Mouse (Mus musculus) neural tube, embryonic 11.5 days (tissue): ENCODE data around the gene Hspa1b. TPM values are rescaled to one million over a fixed set of nuclear protein-coding genes. Genes with fewer than 3 reads are reported as not detected.

Experiments
- ATAC-seq: fragments of 200-750 bp; cut with Nextera tagmentation; 2 replicates; pipeline ENCODE4 v1.8.0; 2017; ENCODE audit warnings: moderate number of reproducible peaks, mild to moderate bottlenecking, moderate TSS enrichment, moderate library complexity; ENCODE audit not compliant: insufficient read depth, low FRiP score, low TSS enrichment
- DNase-seq: peaks from one replicate; pipeline ENCODE4 v3.0.0-alpha.2; 2015; ENCODE audit warnings: low spot score
- H3K27ac ChIP-seq: fragments of 300-500 bp; sonication (generic); 2 replicates; pipeline ENCODE4 v1.5.1; 2014; ENCODE audit warnings: low read depth, mild to moderate bottlenecking, low read length
- H3K27me3 ChIP-seq: fragments of 300-500 bp; sonication (generic); 2 replicates; pipeline ENCODE4 v1.6.1; 2014; ENCODE audit warnings: mild to moderate bottlenecking, low read length, mixed read lengths; ENCODE audit not compliant: control insufficient read depth, insufficient read depth
- H3K36me3 ChIP-seq: fragments of 300-500 bp; sonication (generic); 2 replicates; pipeline ENCODE4 v1.6.1; 2014; ENCODE audit warnings: mild to moderate bottlenecking, low read length, moderate library complexity, mixed read lengths; ENCODE audit not compliant: control insufficient read depth, insufficient read depth
- H3K4me1 ChIP-seq: fragments of 300-500 bp; sonication (generic); 2 replicates; pipeline ENCODE4 v1.6.1; 2014; ENCODE audit warnings: low read length, mixed read lengths; ENCODE audit not compliant: control insufficient read depth, insufficient read depth
- H3K4me2 ChIP-seq: fragments of 300-500 bp; sonication (generic); 2 replicates; pipeline ENCODE4 v1.6.1; 2014; ENCODE audit warnings: low read depth, mild to moderate bottlenecking, moderate library complexity
- H3K4me3 ChIP-seq: fragments of 300-500 bp; sonication (generic); 2 replicates; pipeline ENCODE4 v1.5.1; 2014; ENCODE audit warnings: low read depth, low read length
- H3K9ac ChIP-seq: fragments of 300-500 bp; sonication (generic); 2 replicates; pipeline ENCODE4 v1.6.1; 2014; ENCODE audit warnings: mild to moderate bottlenecking, low read length
- H3K9me3 ChIP-seq: fragments of 300-500 bp; sonication (generic); 2 replicates; pipeline ENCODE4 v1.6.1; 2016; ENCODE audit warnings: low read length; ENCODE audit not compliant: control insufficient read depth
- WGBS: fragments of 180-500 bp; shearing (Covaris S2); extraction: QIAGEN DNeasy Blood & Tissue Kit; methylation state at CpG from one replicate; pipeline ENCODE4 v1.1.7; 2014; 5-methylcytosine and 5-hydroxymethylcytosine counted together
- polyA plus RNA-seq: library from polyadenylated mRNA; unstranded; fragments of >200 nt; fragmentation: Nextera tagmentation; extraction: Ambion mirVana; gene quantifications from 2 replicates; pipeline ENCODE4 v1.2.1, GENCODE M21; 2014

Gene Hspa1b
- polyA plus RNA-seq, 1 experiment from 2014 or later, result 0.13 TPM

- 84% methylated on average over 5 of the region's 5 CpGs for WGBS
- no peak for ATAC-seq
- no peak overlapping the region for H3K4me2 ChIP-seq
- no peak overlapping the region for H3K9ac ChIP-seq
- H3K4me1 ChIP-seq, result no peaks in the 10 kb centered on the region
- H3K36me3 ChIP-seq, result peaks cover 17% of the 10 kb centered on the region
- no peaks in the 10 kb centered on the region for H3K9me3 ChIP-seq
- no peak for DNase-seq
- H3K27ac ChIP-seq, result no peak overlapping the region
- H3K4me3 ChIP-seq, result no peak overlapping the region
- no peaks in the 10 kb centered on the region for H3K27me3 ChIP-seq
Observed at GRCm38 (mm10) chr17:34916316-34916715, 42.7 kb downstream of the Hspa1b start.

- no peak overlapping the region for H3K4me3 ChIP-seq
- no peak for ATAC-seq
Observed at GRCm38 (mm10) chr17:34915410-34915831, 43.6 kb downstream of the Hspa1b start.

GRCm38 (mm10) chr17:34913930-34914665 lies 44.9 kb downstream of the Hspa1b start, which contains the start of gene Slc44a4:
TSS of gene Slc44a4 (plus strand) at chr17:34914466.
- no peaks in the 10 kb centered on the region for H3K9me3 ChIP-seq
- peak within 1 kb of the TSS; percentile 6; the same call in 1 of the 2 replicates for H3K9ac ChIP-seq
- peaks cover 32% of the 10 kb centered on the region for H3K36me3 ChIP-seq
- H3K4me2 ChIP-seq, result no peak within 1 kb of the TSS
- H3K4me3 ChIP-seq, result no peak within 1 kb of the TSS
- ATAC-seq, result no peak
- H3K4me1 ChIP-seq, result no peaks in the 10 kb centered on the region
- 34% methylated on average over 18 of the region's 18 CpGs for WGBS
- H3K27ac ChIP-seq, result no peak within 1 kb of the TSS
- no peaks in the 10 kb centered on the region for H3K27me3 ChIP-seq
- no peak for DNase-seq

More at GRCm38 (mm10) chr17:34915410-34915831, 43.6 kb downstream of the Hspa1b start:
- Histone ChIP-seq H3K4me2 (no peak overlapping the region), H3K9me3 (no peaks in the 10 kb centered on the region), H3K27ac (no peak overlapping the region), H3K4me1 (no peaks in the 10 kb centered on the region), H3K36me3 (peaks cover 25% of the 10 kb centered on the region), H3K27me3 (no peaks in the 10 kb centered on the region), H3K9ac (no peak overlapping the region; the same call in 1 of the 2 replicates)
- no peak for DNase-seq
- WGBS, result 19% methylated on average over 11 of the region's 11 CpGs

GRCm38 (mm10) chr17:34911945-34912351 lies 47.1 kb downstream of the Hspa1b start:
- peak; percentile 76 for DNase-seq
- no peaks in the 10 kb centered on the region for H3K4me1 ChIP-seq
- H3K36me3 ChIP-seq, result peaks cover 49% of the 10 kb centered on the region
- no peak overlapping the region for H3K4me3 ChIP-seq
- H3K27me3 ChIP-seq, result no peaks in the 10 kb centered on the region
- WGBS, result 50% methylated on average over 5 of the region's 5 CpGs
- H3K9ac ChIP-seq, result no peak overlapping the region
- H3K9me3 ChIP-seq, result no peaks in the 10 kb centered on the region
- no peak overlapping the region for H3K4me2 ChIP-seq
- no peak overlapping the region for H3K27ac ChIP-seq
- peak; percentile 39; the same call in 1 of the 2 replicates for ATAC-seq

- Histone ChIP-seq H3K4me2 (no peak overlapping the region), H3K4me3 (no peak overlapping the region), H3K9me3 (no peaks in the 10 kb centered on the region), H3K27me3 (no peaks in the 10 kb centered on the region), H3K4me1 (no peaks in the 10 kb centered on the region), H3K36me3 (peaks cover 57% of the 10 kb centered on the region), H3K9ac (no peak overlapping the region), H3K27ac (no peak overlapping the region)
- DNase-seq, result no peak
- WGBS, result 93% methylated on average over 10 of the region's 10 CpGs
- ATAC-seq, result no peak
Observed at GRCm38 (mm10) chr17:34910982-34911381, 48.1 kb downstream of the Hspa1b start.

Other genes starting within 250 kb of the Hspa1b start
- gene C4b, start 215.4 kb downstream of the Hspa1b start, polyA plus RNA-seq, result not detected in 2 replicates
- gene Cyp21a1, start 154.7 kb downstream of the Hspa1b start, polyA plus RNA-seq, result not detected in 2 replicates
- 20.3 and 24.7 TPM in 2 replicates for gene Stk19, start 122.3 kb downstream of the Hspa1b start, polyA plus RNA-seq
- 69.4 and 71.0 TPM in 2 replicates for gene Dxo, start 122.2 kb downstream of the Hspa1b start, polyA plus RNA-seq
- 45.0 and 55.7 TPM in 2 replicates for gene Skiv2l, start 109.0 kb downstream of the Hspa1b start, polyA plus RNA-seq
- 125 and 132 TPM in 2 replicates for gene Nelfe, start 108.8 kb downstream of the Hspa1b start, polyA plus RNA-seq
- gene Cfb, start 96.7 kb downstream of the Hspa1b start, polyA plus RNA-seq, result 2.6 and 2.9 TPM in 2 replicates
- gene Zbtb12, start 79.8 kb downstream of the Hspa1b start, polyA plus RNA-seq, result 1.7 and 2.1 TPM in 2 replicates
- not detected in 2 replicates for gene Gm20547, start 77.2 kb downstream of the Hspa1b start, polyA plus RNA-seq
- gene C2, start 61.0 kb downstream of the Hspa1b start, polyA plus RNA-seq, result 0.57 and 0.86 TPM in 2 replicates
- 62.7 and 70.3 TPM in 2 replicates for gene Ehmt2, start 60.8 kb downstream of the Hspa1b start, polyA plus RNA-seq
- gene Slc44a4, start 44.8 kb downstream of the Hspa1b start, polyA plus RNA-seq, result not detected in 2 replicates
- 16.4 and 16.8 TPM in 2 replicates for gene Neu1, start 28.0 kb downstream of the Hspa1b start, polyA plus RNA-seq
- not detected in 2 replicates for gene Gm20481, start 10.7 kb upstream of the Hspa1b start, polyA plus RNA-seq
- 1.1 and 1.9 TPM in 2 replicates for gene Hspa1a, start 12.9 kb upstream of the Hspa1b start, polyA plus RNA-seq
- 1.8 and 2.0 TPM in 2 replicates for gene Hspa1l, start 13.5 kb upstream of the Hspa1b start, polyA plus RNA-seq
- gene Lsm2, start 22.6 kb upstream of the Hspa1b start, polyA plus RNA-seq, result 209 and 211 TPM in 2 replicates
- gene Vars, start 41.7 kb upstream of the Hspa1b start, polyA plus RNA-seq, result 109 and 114 TPM in 2 replicates
- 0.08 TPM in 1 of 2 replicates, not detected in the other for gene Vwa7, start 57.3 kb upstream of the Hspa1b start, polyA plus RNA-seq
- gene Sapcd1, start 68.8 kb upstream of the Hspa1b start, polyA plus RNA-seq, result 3.9 and 5.2 TPM in 2 replicates
- 4.1 and 6.2 TPM in 2 replicates for gene Msh5, start 87.5 kb upstream of the Hspa1b start, polyA plus RNA-seq
- 82.8 and 89.7 TPM in 2 replicates for gene Clic1, start 90.7 kb upstream of the Hspa1b start, polyA plus RNA-seq
- 638 and 659 TPM in 2 replicates for gene Ddah2, start 99.8 kb upstream of the Hspa1b start, polyA plus RNA-seq
- 0.43 TPM in 1 of 2 replicates, not detected in the other for gene Ly6g6c, start 106.2 kb upstream of the Hspa1b start, polyA plus RNA-seq
- gene Mpig6b, start 106.9 kb upstream of the Hspa1b start, polyA plus RNA-seq, result 1.5 and 2.0 TPM in 2 replicates
- gene Ly6g6e, start 117.7 kb upstream of the Hspa1b start, polyA plus RNA-seq, result 0.39 and 0.46 TPM in 2 replicates
- 1.0 and 3.2 TPM in 2 replicates for gene Ly6g6d, start 118.8 kb upstream of the Hspa1b start, polyA plus RNA-seq
- gene Ly6g6f, start 126.4 kb upstream of the Hspa1b start, polyA plus RNA-seq, result 1.3 and 1.4 TPM in 2 replicates
- gene Abhd16a, start 130.0 kb upstream of the Hspa1b start, polyA plus RNA-seq, result 50.5 and 59.9 TPM in 2 replicates
- not detected in 2 replicates for gene Ly6g5c, start 149.0 kb upstream of the Hspa1b start, polyA plus RNA-seq
- gene Ly6g5b, start 156.2 kb upstream of the Hspa1b start, polyA plus RNA-seq, result 0.45 and 0.78 TPM in 2 replicates
- gene Gpank1, start 162.2 kb upstream of the Hspa1b start, polyA plus RNA-seq, result 26.1 and 28.9 TPM in 2 replicates
- gene Csnk2b, start 162.8 kb upstream of the Hspa1b start, polyA plus RNA-seq, result 303 and 319 TPM in 2 replicates
- 7.0 and 7.6 TPM in 2 replicates for gene D17H6S53E, start 167.1 kb upstream of the Hspa1b start, polyA plus RNA-seq
- gene Apom, start 172.8 kb upstream of the Hspa1b start, polyA plus RNA-seq, result 0.81 and 0.93 TPM in 2 replicates
- gene Bag6, start 175.9 kb upstream of the Hspa1b start, polyA plus RNA-seq, result 99.4 and 105 TPM in 2 replicates
- gene Prrc2a, start 205.7 kb upstream of the Hspa1b start, polyA plus RNA-seq, result 185 and 194 TPM in 2 replicates
- 4.1 and 6.7 TPM in 2 replicates for gene Aif1, start 216.8 kb upstream of the Hspa1b start, polyA plus RNA-seq
- 5.8 and 9.1 TPM in 2 replicates for gene Lst1, start 229.2 kb upstream of the Hspa1b start, polyA plus RNA-seq
- 0.27 TPM in 1 of 2 replicates, not detected in the other for gene Ltb, start 235.2 kb upstream of the Hspa1b start, polyA plus RNA-seq
- gene Tnf, start 242.8 kb upstream of the Hspa1b start, polyA plus RNA-seq, result 0.16 TPM in 1 of 2 replicates, not detected in the other
- gene Lta, start 246.1 kb upstream of the Hspa1b start, polyA plus RNA-seq, result 0.28 TPM in 1 of 2 replicates, not detected in the other